Mouse (Mus musculus) lung, postnatal 0 days (tissue): ENCODE results near the gene Itpr2. TPM values are rescaled to one million over a fixed set of nuclear protein-coding genes. Genes with fewer than 3 reads are reported as not detected.

Source experiments
- ATAC-seq: fragments of 200-750 bp; cut with Nextera tagmentation; 2 replicates; pipeline ENCODE4 v1.8.0; 2017; ENCODE audit warnings: moderate library complexity
- DNase-seq: peaks from one replicate; pipeline ENCODE4 v3.0.0-alpha.2; 2016; ENCODE audit warnings: low spot score
- H3K27ac ChIP-seq: fragments of 300-500 bp; sonication (generic); 2 replicates; pipeline ENCODE4 v1.5.1; 2014; ENCODE audit warnings: antibody characterized with exemption, mild to moderate bottlenecking, low read length, mixed read lengths
- H3K27me3 ChIP-seq: fragments of 300-500 bp; sonication (generic); replicated peaks from 2 replicates; pipeline ENCODE4 v1.6.1; 2014; ENCODE audit warnings: low read length, mixed read lengths; ENCODE audit not compliant: insufficient read depth
- H3K36me3 ChIP-seq: fragments of 300-500 bp; sonication (generic); 2 replicates; pipeline ENCODE4 v1.6.1; 2014; ENCODE audit warnings: low read length, mixed read lengths; ENCODE audit not compliant: insufficient read depth
- H3K4me1 ChIP-seq: fragments of 300-500 bp; sonication (generic); 2 replicates; pipeline ENCODE4 v1.6.1; 2014; ENCODE audit warnings: antibody characterized with exemption, low read depth, low read length, mixed read lengths; ENCODE audit not compliant: insufficient read depth
- H3K4me2 ChIP-seq: fragments of 300-500 bp; sonication (generic); replicated peaks from 2 replicates; pipeline ENCODE4 v1.6.1; 2014; ENCODE audit warnings: low read depth, mild to moderate bottlenecking, low read length, moderate library complexity, mixed read lengths
- H3K4me3 ChIP-seq: fragments of 300-500 bp; sonication (generic); 2 replicates; pipeline ENCODE4 v1.5.1; 2014; ENCODE audit warnings: low read depth, low read length
- H3K9ac ChIP-seq: fragments of 300-500 bp; sonication (generic); replicated peaks from 2 replicates; pipeline ENCODE4 v1.6.1; 2014; ENCODE audit warnings: low read depth, mild to moderate bottlenecking
- H3K9me3 ChIP-seq: fragments of 300-500 bp; sonication (generic); 2 replicates; pipeline ENCODE4 v1.6.1; 2016; ENCODE audit warnings: low read length, mixed read lengths
- CTCF ChIP-seq: IDR thresholded peaks from 2 replicates; pipeline ENCODE4 v1.5.1; 2016; ENCODE audit warnings: antibody characterized with exemption, mild to moderate bottlenecking
- EP300 ChIP-seq: IDR thresholded peaks from 2 replicates; pipeline ENCODE4 v1.6.1; 2016; ENCODE audit warnings: antibody characterized with exemption, mild to moderate bottlenecking, control low read depth
- WGBS: fragments of 180-500 bp; shearing (Covaris S2); extraction: QIAGEN DNeasy Blood & Tissue Kit; methylation state at CpG from one replicate; pipeline ENCODE4 v1.1.7; 2014; 5-methylcytosine and 5-hydroxymethylcytosine counted together
- polyA plus RNA-seq: library from polyadenylated mRNA; unstranded; fragments of >200 nt; fragmentation: Nextera tagmentation; extraction: Ambion mirVana; gene quantifications from 2 replicates; pipeline ENCODE4 v1.2.1, GENCODE M21; 2015

Gene Itpr2
- polyA plus RNA-seq, 1 experiment from 2014 or later: 15.7 TPM

GRCm38 (mm10) chr6:146346545-146347195 is 155.4 kb downstream of the Itpr2 start:
- Histone ChIP-seq H3K4me2 (no peak overlapping the region), H3K9ac (no peak overlapping the region), H3K9me3 (no peaks in the 10 kb centered on the region), H3K4me3 (no peak overlapping the region), H3K36me3 (no peaks in the 10 kb centered on the region), H3K4me1 (no peaks in the 10 kb centered on the region), H3K27me3 (no peaks in the 10 kb centered on the region), H3K27ac (no peak overlapping the region)
- WGBS: 83% methylated on average over 8 of the region's 8 CpGs
- ATAC-seq (no peak), DNase-seq (no peak)
- TF ChIP-seq CTCF: no peak
- TF ChIP-seq EP300: no peak

GRCm38 (mm10) chr6:146344732-146345131 is 157.3 kb downstream of the Itpr2 start:
- WGBS: 97% methylated on average over 3 of the region's 3 CpGs
- TF ChIP-seq EP300 (no peak), CTCF (peak; percentile 67)

GRCm38 (mm10) chr6:146343671-146344384 is 158.2 kb downstream of the Itpr2 start:
- DNase-seq: no peak
- Histone ChIP-seq H3K9me3 (no peaks in the 10 kb centered on the region), H3K27ac (no peak overlapping the region), H3K4me2 (no peak overlapping the region), H3K4me3 (no peak overlapping the region), H3K9ac (no peak overlapping the region), H3K27me3 (no peaks in the 10 kb centered on the region), H3K4me1 (no peaks in the 10 kb centered on the region), H3K36me3 (no peaks in the 10 kb centered on the region)
- 72% methylated on average over 10 of the region's 10 CpGs for WGBS
- ATAC-seq: no peak
- TF ChIP-seq CTCF (no peak), EP300 (no peak)

More at GRCm38 (mm10) chr6:146344732-146345131, 157.3 kb downstream of the Itpr2 start:
- Histone ChIP-seq H3K27me3 (no peaks in the 10 kb centered on the region), H3K36me3 (no peaks in the 10 kb centered on the region), H3K4me2 (no peak overlapping the region), H3K9me3 (no peaks in the 10 kb centered on the region), H3K4me3 (no peak overlapping the region), H3K4me1 (no peaks in the 10 kb centered on the region), H3K9ac (no peak overlapping the region), H3K27ac (no peak overlapping the region)
- DNase-seq (no peak), ATAC-seq (no peak)

GRCm38 (mm10) chr6:146342995-146343394 is 159.0 kb downstream of the Itpr2 start:
- H3K36me3 ChIP-seq: no peaks in the 10 kb centered on the region
- H3K4me3 ChIP-seq: no peak overlapping the region
- DNase-seq (no peak), ATAC-seq (no peak)
- H3K4me1 ChIP-seq: no peaks in the 10 kb centered on the region
- H3K27me3 ChIP-seq: no peaks in the 10 kb centered on the region
- TF ChIP-seq EP300: no peak
- no peaks in the 10 kb centered on the region for H3K9me3 ChIP-seq
- WGBS: 58% methylated on average over 6 of the region's 6 CpGs
- H3K9ac ChIP-seq: no peak overlapping the region
- H3K27ac ChIP-seq: no peak overlapping the region
- H3K4me2 ChIP-seq: no peak overlapping the region

- H3K4me2 ChIP-seq: no peak overlapping the region
- H3K27me3 ChIP-seq: no peaks in the 10 kb centered on the region
- DNase-seq (no peak), ATAC-seq (no peak)
- 82% methylated on average over 3 of the region's 3 CpGs for WGBS
- no peak for TF ChIP-seq EP300
- TF ChIP-seq CTCF: no peak
- H3K4me1 ChIP-seq: no peaks in the 10 kb centered on the region
- no peaks in the 10 kb centered on the region for H3K9me3 ChIP-seq
- no peak overlapping the region for H3K27ac ChIP-seq
- H3K36me3 ChIP-seq: no peaks in the 10 kb centered on the region
- no peak overlapping the region for H3K9ac ChIP-seq
- H3K4me3 ChIP-seq: no peak overlapping the region
Observed at GRCm38 (mm10) chr6:146341934-146342333, 160.1 kb downstream of the Itpr2 start.

- TF ChIP-seq CTCF (no peak), EP300 (no peak)
Observed at GRCm38 (mm10) chr6:146341413-146341812, 160.6 kb downstream of the Itpr2 start.

More at GRCm38 (mm10) chr6:146341413-146341812, 160.6 kb downstream of the Itpr2 start:
- Histone ChIP-seq H3K9me3 (no peaks in the 10 kb centered on the region), H3K4me3 (no peak overlapping the region), H3K27ac (no peak overlapping the region), H3K9ac (no peak overlapping the region), H3K4me1 (no peaks in the 10 kb centered on the region), H3K4me2 (no peak overlapping the region), H3K27me3 (no peaks in the 10 kb centered on the region), H3K36me3 (no peaks in the 10 kb centered on the region)
- WGBS: 82% methylated on average over 3 of the region's 3 CpGs
- ATAC-seq (no peak), DNase-seq (no peak)
